Mouse (Mus musculus) retina, postnatal 7 days (tissue): ENCODE results near the gene Exo5.

Experiments
- DNase-seq: peaks from one replicate; pipeline ENCODE4 v3.0.0-alpha.2; 2012; ENCODE audit warnings: low read depth, low spot score

The Exo5 gene

GRCm38 (mm10) chr4:120905644-120906043, 19.2 kb downstream of the Exo5 start:
- DNase-seq, result no peak

GRCm38 (mm10) chr4:120904533-120904932, 20.3 kb downstream of the Exo5 start:
- no peak for DNase-seq

GRCm38 (mm10) chr4:120895810-120896584, 28.8 kb downstream of the Exo5 start:
- no peak for DNase-seq

- DNase-seq, result no peak
Observed at GRCm38 (mm10) chr4:120895226-120895625, 29.6 kb downstream of the Exo5 start.

GRCm38 (mm10) chr4:120894584-120894983, 30.2 kb downstream of the Exo5 start:
- DNase-seq, result no peak

- no peak for DNase-seq
Observed at GRCm38 (mm10) chr4:120893656-120894401, 31.0 kb downstream of the Exo5 start.

- no peak for DNase-seq
Observed at GRCm38 (mm10) chr4:120892516-120892915, 32.3 kb downstream of the Exo5 start.

GRCm38 (mm10) chr4:120891960-120892359, 32.9 kb downstream of the Exo5 start:
- DNase-seq, result no peak

- no peak for DNase-seq
Observed at GRCm38 (mm10) chr4:120890754-120891440, 33.9 kb downstream of the Exo5 start.

- DNase-seq, result no peak
Observed at GRCm38 (mm10) chr4:120888884-120889283, 35.9 kb downstream of the Exo5 start.

- no peak for DNase-seq
Observed at GRCm38 (mm10) chr4:120887381-120888112, 37.3 kb downstream of the Exo5 start.

- no peak for DNase-seq
Observed at GRCm38 (mm10) chr4:120886811-120887210, 38.0 kb downstream of the Exo5 start.

- no peak for DNase-seq
Observed at GRCm38 (mm10) chr4:120886131-120886530, 38.7 kb downstream of the Exo5 start.

- DNase-seq, result no peak
Observed at GRCm38 (mm10) chr4:120885208-120886120, 39.4 kb downstream of the Exo5 start.

- DNase-seq, result no peak
Observed at GRCm38 (mm10) chr4:120882002-120882625, 42.7 kb downstream of the Exo5 start.

- DNase-seq, result no peak
Observed at GRCm38 (mm10) chr4:120880731-120881432, 43.9 kb downstream of the Exo5 start.

GRCm38 (mm10) chr4:120879386-120879785, 45.4 kb downstream of the Exo5 start:
- DNase-seq, result no peak

GRCm38 (mm10) chr4:120878728-120879127, 46.1 kb downstream of the Exo5 start:
- DNase-seq, result no peak

- DNase-seq, result no peak
Observed at GRCm38 (mm10) chr4:120875961-120876360, 48.9 kb downstream of the Exo5 start.
